Mouse (Mus musculus): Measurements from ENCODE around the gene Synj1. TPM values are rescaled to one million over a fixed set of nuclear protein-coding genes. Genes with fewer than 3 reads are reported as not detected.

The Synj1 gene
- total RNA-seq, 2 experiments from 2014 or later, result 330 to 343 TPM

- no peak for DNase-seq (ENCODE audit: low spot score in 2 of 2)
Observed at GRCm38 (mm10) chr16:90893019-90893418, 118.1 kb downstream of the Synj1 start.

GRCm38 (mm10) chr16:90892081-90892480 is 119.0 kb downstream of the Synj1 start:
- no peak for DNase-seq (ENCODE audit: low spot score in 2 of 2)

- DNase-seq (ENCODE audit: low spot score in 2 of 2), result no peak
Observed at GRCm38 (mm10) chr16:90891601-90892000, 119.5 kb downstream of the Synj1 start.

- DNase-seq (ENCODE audit: low spot score in 2 of 2), result no peak
Observed at GRCm38 (mm10) chr16:90890683-90891082, 120.4 kb downstream of the Synj1 start.

Small RNA genes within 50 kb of the gene (microRNA-seq; reads per million reads assigned to microRNA genes)
- gene Gm22933, result 0 reads per million in 2 experiments

Other genes with a start within 250 kb of the Synj1 start
- gene Urb1, start 200.9 kb downstream of the Synj1 start, total RNA-seq (2021), result 10 to 100 TPM; 14.3 to 16.4 TPM
- gene Eva1c, start 184.6 kb downstream of the Synj1 start, total RNA-seq (2021), result 1 to 10 TPM; 3.0 to 3.3 TPM
- gene Cfap298, start 76.2 kb downstream of the Synj1 start, total RNA-seq (2021), result 10 to 100 TPM; 39.8 to 48.0 TPM
- gene Paxbp1, start 33.2 kb upstream of the Synj1 start, total RNA-seq (2021), result 10 to 100 TPM; 56.1 to 59.4 TPM
- 1 to 10 TPM in 1 of 2 experiments, under 1 TPM in 1; 0.75 to 1.1 TPM for gene 4932438H23Rik, start 83.8 kb upstream of the Synj1 start, total RNA-seq (2021)
- gene Olig2, start 214.1 kb upstream of the Synj1 start, total RNA-seq (2021), result 10 to 100 TPM; 19.5 to 22.6 TPM

All from left cerebral cortex, adult 18-20 months (tissue).